Mouse (Mus musculus): ENCODE measurements around the gene Sgpp2. TPM values are rescaled to one million over a fixed set of nuclear protein-coding genes. Genes with fewer than 3 reads are reported as not detected.

Sgpp2 gene
- polyA plus RNA-seq (2015; fragmentation: Nextera tagmentation; extraction: Ambion mirVana): 0.11 and 0.34 TPM in 2 replicates

DNA sequence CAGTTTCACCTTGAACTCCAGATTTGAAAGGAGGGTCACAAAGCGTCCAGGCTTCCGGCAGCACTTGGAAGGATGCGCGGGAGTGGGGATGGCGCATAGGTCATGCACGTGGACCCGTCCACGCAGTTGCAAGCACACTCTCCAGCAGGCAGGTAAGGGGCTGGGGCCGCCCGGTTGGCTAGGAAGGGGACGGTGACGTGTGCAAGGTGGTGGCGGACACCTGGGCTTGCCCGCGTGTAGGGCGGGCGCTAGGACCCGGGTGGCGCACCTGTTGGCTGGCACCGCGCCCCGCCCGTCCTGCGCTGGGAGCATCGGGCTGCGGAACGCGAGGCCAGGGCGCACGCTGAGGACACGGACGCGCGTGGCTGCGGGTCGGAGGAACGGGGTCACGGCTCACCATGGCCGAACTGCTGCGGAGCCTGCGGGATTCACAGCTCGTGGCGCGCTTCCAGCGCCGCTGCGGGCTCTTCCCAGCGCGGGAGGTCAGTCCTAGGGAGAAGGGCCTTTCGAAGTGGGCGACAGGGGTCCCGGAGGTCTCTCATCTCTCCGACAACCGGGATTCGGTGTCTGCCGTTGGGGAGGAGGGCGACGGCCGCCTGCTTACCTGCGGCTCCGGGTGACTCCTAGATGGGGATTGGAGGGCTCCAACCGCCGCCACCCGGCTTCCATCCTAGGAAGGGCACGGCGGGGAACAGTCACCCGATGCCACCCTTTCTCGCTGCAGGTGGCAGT is at the start of gene Sgpp2:
Gene Sgpp2 (plus strand): TSS at position 325 of the 732 bp plus-strand sequence.
- Histone ChIP-seq H3K36me3 (no peaks in the 10 kb centered on the region), H3K27ac (replicated peaks) (no peak within 1 kb of the TSS), H3K4me2 (peak within 1 kb of the TSS; percentile 92), H3K4me3 (peak within 1 kb of the TSS; percentile 61), H3K9me3 (no peaks in the 10 kb centered on the region), H3K27me3 (replicated peaks) (peaks cover 78% of the 10 kb centered on the region), H3K9ac (peak within 1 kb of the TSS; percentile 66), H3K4me1 (peaks cover 21% of the 10 kb centered on the region)
- ATAC-seq (ENCODE audit: extremely low read depth, insufficient number of reproducible peaks, low FRiP score, low TSS enrichment): no peak
- WGBS: under 1% methylated on average over 68 of the region's 68 CpGs

DNA sequence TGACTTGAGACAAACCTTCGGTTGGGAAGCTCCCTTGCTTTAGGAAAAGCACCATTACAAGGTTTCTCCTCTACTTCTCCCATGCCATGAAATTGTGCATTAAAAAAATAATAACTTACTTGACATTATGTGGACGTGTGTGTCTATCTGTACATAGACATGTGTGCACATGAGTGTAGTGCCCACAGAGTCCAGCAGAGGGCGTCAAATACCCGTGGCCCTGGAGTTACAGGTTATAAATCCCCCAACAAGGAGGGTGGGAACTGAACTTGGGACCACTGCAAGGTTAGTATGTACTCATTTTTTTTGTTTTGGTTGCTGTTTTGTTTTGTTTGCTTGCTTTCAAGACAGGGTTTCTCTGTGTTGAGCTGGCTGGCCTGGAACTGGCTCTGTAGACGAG is 42.6 kb upstream of the Sgpp2 start:
- WGBS: 55% methylated on average over 5 of the region's 5 CpGs
- Histone ChIP-seq H3K9me3 (peaks cover 4% of the 10 kb centered on the region; the same call in 1 of the 2 replicates), H3K27me3 (replicated peaks) (no peaks in the 10 kb centered on the region), H3K36me3 (no peaks in the 10 kb centered on the region), H3K4me3 (no peak overlapping the region), H3K9ac (no peak overlapping the region), H3K27ac (replicated peaks) (no peak overlapping the region), H3K4me2 (no peak overlapping the region), H3K4me1 (no peaks in the 10 kb centered on the region)
- no peak for ATAC-seq (ENCODE audit: extremely low read depth, insufficient number of reproducible peaks, low FRiP score, low TSS enrichment)

DNA sequence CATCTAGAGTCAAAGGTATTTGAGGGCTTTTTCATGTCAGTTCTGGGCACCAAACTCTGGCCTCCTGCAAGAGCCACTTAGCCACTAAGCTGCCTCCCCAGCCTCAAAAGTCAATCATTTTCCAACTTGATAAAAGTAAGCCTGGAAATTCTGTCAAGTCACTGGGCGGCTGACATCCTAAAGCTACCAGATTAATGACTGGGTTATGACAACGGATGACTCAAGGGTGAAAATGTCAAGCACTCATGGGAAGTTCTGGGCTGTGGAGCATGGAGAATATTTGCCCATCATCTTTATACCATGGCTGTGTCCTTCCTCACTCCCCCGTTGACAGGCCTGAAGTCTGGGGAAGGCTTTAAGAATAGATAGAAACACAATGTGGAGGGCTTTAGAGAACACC is 37.2 kb upstream of the Sgpp2 start:
- Histone ChIP-seq H3K36me3 (no peaks in the 10 kb centered on the region), H3K27me3 (replicated peaks) (no peaks in the 10 kb centered on the region), H3K9me3 (no peaks in the 10 kb centered on the region), H3K9ac (no peak overlapping the region), H3K4me2 (no peak overlapping the region), H3K27ac (replicated peaks) (no peak overlapping the region), H3K4me3 (no peak overlapping the region), H3K4me1 (no peaks in the 10 kb centered on the region)
- no peak for ATAC-seq (ENCODE audit: extremely low read depth, insufficient number of reproducible peaks, low FRiP score, low TSS enrichment)
- WGBS: 57% methylated on average over 3 of the region's 3 CpGs

DNA sequence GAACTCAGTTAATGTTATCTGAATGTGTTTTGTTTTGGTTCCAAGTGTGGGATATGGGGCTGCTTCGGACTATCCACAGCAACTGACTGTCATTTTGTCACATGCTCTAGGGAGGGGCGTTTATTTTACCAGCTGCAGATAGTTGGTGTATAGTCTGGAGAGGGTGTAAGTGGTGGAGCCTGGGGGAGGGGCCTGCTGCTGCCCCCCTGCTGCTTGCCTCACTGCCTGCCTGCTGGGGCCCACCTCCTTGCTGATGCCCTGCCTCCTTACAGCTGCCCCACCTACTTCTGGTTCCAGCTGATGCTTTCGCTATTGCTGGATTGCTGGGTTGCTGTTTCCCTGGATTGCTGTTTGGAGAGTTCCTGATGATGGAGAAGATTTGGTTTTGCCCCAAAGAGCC is 31.0 kb upstream of the Sgpp2 start:
- Histone ChIP-seq H3K4me2 (peak overlapping the region; percentile 37), H3K9ac (no peak overlapping the region), H3K27me3 (replicated peaks) (no peaks in the 10 kb centered on the region), H3K36me3 (no peaks in the 10 kb centered on the region), H3K27ac (replicated peaks) (no peak overlapping the region), H3K4me3 (no peak overlapping the region), H3K4me1 (peaks cover 7% of the 10 kb centered on the region), H3K9me3 (no peaks in the 10 kb centered on the region)
- 11% methylated on average over 3 of the region's 3 CpGs for WGBS
- no peak for ATAC-seq (ENCODE audit: extremely low read depth, insufficient number of reproducible peaks, low FRiP score, low TSS enrichment)

- no peak overlapping the region for H3K27ac ChIP-seq (replicated peaks)
- ATAC-seq (ENCODE audit: extremely low read depth, insufficient number of reproducible peaks, low FRiP score, low TSS enrichment): no peak
- no peak overlapping the region for H3K9ac ChIP-seq
- H3K4me2 ChIP-seq: no peak overlapping the region
- no peaks in the 10 kb centered on the region for H3K9me3 ChIP-seq
- H3K36me3 ChIP-seq: no peaks in the 10 kb centered on the region
- 67% methylated on average over 3 of the region's 3 CpGs for WGBS
- no peaks in the 10 kb centered on the region for H3K4me1 ChIP-seq
- H3K4me3 ChIP-seq: no peak overlapping the region
- peaks cover 4% of the 10 kb centered on the region; the same call in 1 of the 2 replicates for H3K27me3 ChIP-seq (replicated peaks)
These were observed 17.7 kb upstream of the Sgpp2 start for GRCm38 (mm10) chr1:78292397-78292796.

DNA sequence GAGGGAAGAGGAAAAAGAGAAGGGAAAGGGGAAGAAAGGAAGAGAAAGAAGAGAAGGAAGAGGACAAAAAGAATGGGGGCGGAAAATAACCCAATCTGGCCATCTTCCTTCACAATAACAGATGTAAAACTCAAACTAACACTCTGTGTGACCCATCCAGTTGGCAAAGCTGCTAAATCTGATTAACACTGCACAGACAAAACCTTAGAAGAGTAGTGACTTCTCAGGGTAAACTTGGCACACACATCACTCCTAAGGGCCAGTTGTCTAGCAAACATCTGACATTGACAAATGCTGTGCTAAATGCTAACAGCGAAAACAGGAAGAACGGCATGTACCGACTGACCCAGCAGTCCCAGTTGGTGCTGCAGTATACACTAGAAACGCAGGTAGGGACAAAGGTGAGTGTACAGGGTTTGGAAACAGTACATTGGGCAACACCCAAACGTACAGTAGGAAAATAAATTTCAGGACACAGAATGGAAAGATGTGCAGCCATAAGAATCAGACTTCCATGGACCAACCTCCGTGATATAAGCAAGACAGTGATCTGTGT is 10.4 kb upstream of the Sgpp2 start:
- WGBS: 70% methylated on average over 7 of the region's 7 CpGs
- no peaks in the 10 kb centered on the region for H3K9me3 ChIP-seq

DNA sequence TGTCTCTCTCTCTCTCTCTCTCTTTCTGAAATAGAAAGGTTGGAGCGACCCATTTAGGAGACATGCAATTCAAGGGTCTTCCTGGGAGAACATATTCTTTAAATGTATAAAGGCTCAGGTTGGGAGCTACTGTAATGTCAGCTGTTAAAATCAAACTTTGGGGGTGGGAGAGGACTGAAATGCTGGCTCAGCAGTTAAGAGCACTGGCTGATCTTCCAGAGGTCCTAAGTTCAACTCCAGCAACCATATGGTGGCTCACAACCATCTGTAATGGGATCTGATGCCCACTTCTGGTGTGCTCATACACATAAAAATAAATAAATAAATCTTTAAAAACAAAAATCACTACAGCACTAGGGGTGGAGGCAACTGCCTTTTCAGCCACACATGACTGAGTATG is 1.5 kb upstream of the Sgpp2 start:
- Histone ChIP-seq H3K9me3 (no peaks in the 10 kb centered on the region), H3K27me3 (replicated peaks) (peaks cover 78% of the 10 kb centered on the region), H3K27ac (replicated peaks) (no peak overlapping the region), H3K36me3 (no peaks in the 10 kb centered on the region), H3K9ac (no peak overlapping the region), H3K4me2 (no peak overlapping the region), H3K4me1 (peaks cover 21% of the 10 kb centered on the region), H3K4me3 (no peak overlapping the region)
- 67% methylated on average over 1 of the region's 1 CpGs for WGBS
- no peak for ATAC-seq (ENCODE audit: extremely low read depth, insufficient number of reproducible peaks, low FRiP score, low TSS enrichment)

More for the DNA sequence above, 10.4 kb upstream of the Sgpp2 start:
- no peak for ATAC-seq (ENCODE audit: extremely low read depth, insufficient number of reproducible peaks, low FRiP score, low TSS enrichment)
- Histone ChIP-seq H3K9ac (no peak overlapping the region), H3K27ac (replicated peaks) (no peak overlapping the region), H3K27me3 (replicated peaks) (no peaks in the 10 kb centered on the region; the same call in 1 of the 2 replicates), H3K4me3 (no peak overlapping the region), H3K4me1 (no peaks in the 10 kb centered on the region), H3K4me2 (no peak overlapping the region), H3K36me3 (no peaks in the 10 kb centered on the region)

DNA sequence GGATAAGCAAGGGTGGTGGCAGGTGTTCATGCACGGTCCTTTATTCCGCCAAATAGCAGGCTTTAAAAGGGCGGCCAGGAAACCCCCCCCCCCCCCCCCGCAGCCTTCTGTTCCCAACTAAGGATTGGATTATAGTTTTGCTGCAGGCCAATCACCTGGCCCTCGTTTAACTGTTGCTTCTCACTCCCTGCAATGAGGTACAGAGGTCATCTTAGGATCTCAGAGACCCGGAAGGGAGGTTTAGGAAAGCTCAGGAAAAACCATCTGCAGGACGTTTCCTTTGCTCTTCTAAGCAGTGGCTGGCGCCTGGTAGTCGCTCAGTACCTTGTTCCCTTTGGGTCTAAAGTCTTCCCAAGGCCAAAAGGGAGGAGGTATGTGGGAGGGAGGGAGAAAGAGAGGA is 865 bp upstream of the Sgpp2 start:
- H3K36me3 ChIP-seq: no peaks in the 10 kb centered on the region
- no peak overlapping the region for H3K4me3 ChIP-seq
- no peak overlapping the region for H3K9ac ChIP-seq
- no peak overlapping the region for H3K4me2 ChIP-seq
- H3K27ac ChIP-seq (replicated peaks): no peak overlapping the region
- peaks cover 78% of the 10 kb centered on the region for H3K27me3 ChIP-seq (replicated peaks)
- ATAC-seq (ENCODE audit: extremely low read depth, insufficient number of reproducible peaks, low FRiP score, low TSS enrichment): no peak
- WGBS: under 1% methylated on average over 9 of the region's 9 CpGs
- no peaks in the 10 kb centered on the region for H3K9me3 ChIP-seq
- H3K4me1 ChIP-seq: peaks cover 21% of the 10 kb centered on the region

DNA sequence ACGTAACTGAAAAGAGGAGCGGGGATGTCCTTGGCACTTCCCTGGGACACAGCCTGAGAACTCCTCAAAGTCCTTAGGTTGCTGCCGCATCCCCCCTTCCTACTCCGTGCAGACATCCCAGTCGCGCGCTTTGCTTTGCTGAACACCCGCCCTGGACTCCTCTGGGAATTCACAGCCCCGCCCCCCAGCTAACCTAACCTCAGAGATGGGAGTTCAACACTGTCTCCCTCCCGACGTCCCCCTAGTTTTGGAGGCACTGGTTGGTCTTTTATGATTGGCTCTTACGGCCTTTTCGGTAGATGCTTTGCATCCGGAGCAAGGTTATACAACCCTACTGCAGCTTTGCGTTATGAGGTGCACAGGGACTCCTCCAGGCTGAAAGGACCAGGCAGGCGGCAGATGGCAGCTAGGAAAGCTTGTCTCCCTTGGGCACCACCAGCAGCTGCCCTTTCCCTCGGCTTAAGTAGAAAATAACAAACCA is 756 bp downstream of the Sgpp2 start:
- WGBS: 1% methylated on average over 17 of the region's 17 CpGs
- H3K4me2 ChIP-seq: peak overlapping the region; percentile 92
- peak overlapping the region; percentile 66; the same call in 1 of the 2 replicates for H3K9ac ChIP-seq
- no peak overlapping the region for H3K27ac ChIP-seq (replicated peaks)
- H3K9me3 ChIP-seq: no peaks in the 10 kb centered on the region
- H3K27me3 ChIP-seq (replicated peaks): peaks cover 71% of the 10 kb centered on the region
- H3K4me1 ChIP-seq: peaks cover 21% of the 10 kb centered on the region
- H3K4me3 ChIP-seq: peak overlapping the region; percentile 61
- no peaks in the 10 kb centered on the region for H3K36me3 ChIP-seq
- no peak for ATAC-seq (ENCODE audit: extremely low read depth, insufficient number of reproducible peaks, low FRiP score, low TSS enrichment)

- peaks cover 69% of the 10 kb centered on the region for H3K27me3 ChIP-seq (replicated peaks)
- peak overlapping the region; percentile 92 for H3K4me2 ChIP-seq
- peaks cover 21% of the 10 kb centered on the region for H3K4me1 ChIP-seq
- whole genome bisulfite sequencing: under 1% methylated on average over 7 of the region's 7 CpGs
- no peak overlapping the region for H3K27ac ChIP-seq (replicated peaks)
- ATAC-seq (ENCODE audit: extremely low read depth, insufficient number of reproducible peaks, low FRiP score, low TSS enrichment): no peak
- H3K9me3 ChIP-seq: no peaks in the 10 kb centered on the region
- H3K4me3 ChIP-seq: peak overlapping the region; percentile 61
- H3K36me3 ChIP-seq: no peaks in the 10 kb centered on the region
- H3K9ac ChIP-seq: 0 out of 2 replicates have a peak overlapping the region, but pooled peaks have one; percentile 7
These were observed 1.3 kb downstream of the Sgpp2 start for GRCm38 (mm10) chr1:78311482-78311881.

DNA sequence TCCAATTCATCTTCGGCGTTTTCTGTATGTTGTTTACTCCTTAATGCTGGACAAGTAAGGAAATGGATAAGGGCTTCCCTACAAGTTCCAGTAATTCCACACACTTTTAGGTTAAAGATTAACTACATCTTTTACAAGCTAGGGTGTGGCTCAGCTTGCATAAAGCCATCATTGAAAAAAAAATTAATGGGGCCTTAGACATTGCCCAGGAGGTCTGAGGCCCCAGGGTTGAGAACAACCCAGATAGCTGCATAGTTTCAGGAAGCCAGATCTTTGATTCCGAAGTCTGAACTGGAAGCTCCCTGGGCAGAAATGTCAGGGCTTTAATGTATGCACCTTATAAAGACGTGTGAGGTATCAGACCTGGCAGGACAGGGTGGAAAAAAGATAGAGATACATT is 2.8 kb downstream of the Sgpp2 start:
- H3K4me3 ChIP-seq: no peak overlapping the region
- ATAC-seq (ENCODE audit: extremely low read depth, insufficient number of reproducible peaks, low FRiP score, low TSS enrichment): no peak
- 66% methylated on average over 4 of the region's 4 CpGs for WGBS
- H3K36me3 ChIP-seq: no peaks in the 10 kb centered on the region
- no peak overlapping the region for H3K27ac ChIP-seq (replicated peaks)
- no peak overlapping the region for H3K4me2 ChIP-seq
- H3K9me3 ChIP-seq: no peaks in the 10 kb centered on the region
- H3K27me3 ChIP-seq (replicated peaks): peaks cover 59% of the 10 kb centered on the region
- H3K4me1 ChIP-seq: peaks cover 21% of the 10 kb centered on the region
- H3K9ac ChIP-seq: no peak overlapping the region
